Mouse (Mus musculus): ENCODE measurements around the gene Mier1. TPM values are rescaled to one million over a fixed set of nuclear protein-coding genes. Genes with fewer than 3 reads are reported as not detected.

The Mier1 gene
- polyA plus RNA-seq, 1 experiment: 6.4 TPM

DNA sequence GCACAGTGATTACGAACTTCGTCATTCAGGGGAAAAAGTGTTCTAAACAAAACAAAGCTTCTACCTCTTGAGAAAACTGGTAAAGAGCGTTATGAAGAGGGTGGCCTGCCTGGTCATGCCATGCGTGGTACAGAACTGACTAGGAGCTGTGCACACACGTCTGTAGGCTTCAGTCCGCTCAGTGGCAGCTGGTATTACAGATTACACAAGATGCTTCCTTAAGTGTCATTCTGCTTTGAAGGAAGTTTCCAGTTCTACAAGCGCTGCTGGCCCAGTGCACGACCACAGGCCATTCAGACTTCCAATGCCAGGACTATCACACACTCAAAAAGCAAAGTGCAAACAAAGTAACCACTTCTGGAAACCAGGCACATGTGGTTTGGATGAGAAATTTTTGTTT lies 83.2 kb downstream of the Mier1 start:
- Histone ChIP-seq H3K36me3 (ENCODE audit: control insufficient read depth, insufficient read depth) (peaks cover 23% of the 10 kb centered on the region), H3K79me2 (ENCODE audit: control insufficient read depth, insufficient read depth) (no peaks in the 10 kb centered on the region), H3K27me3 (ENCODE audit: control insufficient read depth, insufficient read depth, insufficient read length) (no peaks in the 10 kb centered on the region), H3ac (ENCODE audit: control insufficient read depth, insufficient read length) (no peak overlapping the region), H3K4me2 (ENCODE audit: low read depth) (no peak overlapping the region), H3K4me3 (no peak overlapping the region)
- no peak for TF ChIP-seq MAX (IDR thresholded peaks at IDR 0.05; ENCODE audit: low read depth)
- TF ChIP-seq CEBPB (IDR thresholded peaks at IDR 0.05; ENCODE audit: insufficient read depth, poor library complexity, severe bottlenecking): no peak
- no peak for TF ChIP-seq USF1 (IDR thresholded peaks at IDR 0.05; ENCODE audit: low read depth)
- no peak for TF ChIP-seq TCF12 (IDR thresholded peaks at IDR 0.05; ENCODE audit: insufficient read depth, poor library complexity, severe bottlenecking)
- TF ChIP-seq TCF3 (IDR thresholded peaks at IDR 0.05; ENCODE audit: insufficient read length, low read depth): no peak

DNA sequence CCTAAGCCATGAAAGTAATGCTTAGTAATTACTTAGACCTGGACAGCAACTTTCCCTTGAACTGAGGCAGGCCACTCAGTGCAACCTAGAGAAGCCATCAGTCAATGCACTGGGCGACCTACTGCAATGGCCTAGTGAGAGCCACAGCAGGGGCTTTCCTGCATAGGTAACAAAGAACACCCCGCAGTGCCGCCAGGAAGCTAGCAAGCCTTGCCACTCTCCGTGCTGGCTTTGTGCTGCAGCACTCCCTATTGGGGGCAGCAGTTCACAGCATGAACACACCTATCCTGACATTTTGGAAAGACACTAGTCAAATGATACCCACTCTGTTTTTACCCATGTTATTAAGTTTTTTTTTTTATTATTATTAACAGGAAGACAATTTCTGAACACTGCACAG lies 84.9 kb downstream of the Mier1 start:
- no peaks in the 10 kb centered on the region for H3K79me2 ChIP-seq (ENCODE audit: control insufficient read depth, insufficient read depth)
- TF ChIP-seq MYOG (IDR thresholded peaks at IDR 0.05; ENCODE audit: control insufficient read depth in 1 of 3, insufficient read depth in 1 of 3, insufficient read length in 2 of 3, low read depth in 2 of 3) (no peak), POLR2AphosphoS2 (IDR thresholded peaks at IDR 0.05; ENCODE audit: insufficient read length, low read depth) (no peak), CEBPB (IDR thresholded peaks at IDR 0.05; ENCODE audit: insufficient read depth, poor library complexity, severe bottlenecking) (no peak)
- no peak overlapping the region for H3K4me3 ChIP-seq
- no peak overlapping the region for H3ac ChIP-seq (ENCODE audit: control insufficient read depth, insufficient read length)
- H3K4me2 ChIP-seq (ENCODE audit: low read depth): no peak overlapping the region
- H3K27me3 ChIP-seq (ENCODE audit: control insufficient read depth, insufficient read depth, insufficient read length): no peaks in the 10 kb centered on the region
- peaks cover 11% of the 10 kb centered on the region for H3K36me3 ChIP-seq (ENCODE audit: control insufficient read depth, insufficient read depth)

DNA sequence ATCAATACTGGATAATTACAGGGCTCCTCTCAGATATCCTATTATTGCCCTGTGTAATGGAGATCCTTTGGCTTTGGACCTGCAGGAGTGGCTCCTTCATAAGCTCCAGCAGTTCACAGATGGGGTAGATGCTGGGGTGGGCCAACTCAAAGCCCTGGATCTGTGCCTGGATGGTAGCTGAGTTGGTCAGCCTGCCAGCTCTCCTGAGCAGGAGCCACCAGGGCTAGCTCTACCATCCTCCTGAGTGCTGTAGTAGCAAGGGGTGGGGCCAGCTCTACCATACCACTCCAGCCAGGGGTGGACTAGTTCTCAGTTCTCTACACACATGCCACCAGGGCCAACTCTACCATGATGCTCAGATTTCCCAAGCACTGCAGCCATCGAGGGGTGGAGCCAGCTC lies 85.9 kb downstream of the Mier1 start:
- H3K79me2 ChIP-seq (ENCODE audit: control insufficient read depth, insufficient read depth): no peaks in the 10 kb centered on the region
- H3K27me3 ChIP-seq (ENCODE audit: control insufficient read depth, insufficient read depth, insufficient read length): no peaks in the 10 kb centered on the region
- no peak overlapping the region for H3K4me2 ChIP-seq (ENCODE audit: low read depth)
- TF ChIP-seq POLR2A (IDR thresholded peaks at IDR 0.05; ENCODE audit: insufficient read length, low read depth): no peak
- H3ac ChIP-seq (ENCODE audit: control insufficient read depth, insufficient read length): no peak overlapping the region
- no peak overlapping the region for H3K4me3 ChIP-seq
- H3K36me3 ChIP-seq (ENCODE audit: control insufficient read depth, insufficient read depth): peaks cover 19% of the 10 kb centered on the region

DNA sequence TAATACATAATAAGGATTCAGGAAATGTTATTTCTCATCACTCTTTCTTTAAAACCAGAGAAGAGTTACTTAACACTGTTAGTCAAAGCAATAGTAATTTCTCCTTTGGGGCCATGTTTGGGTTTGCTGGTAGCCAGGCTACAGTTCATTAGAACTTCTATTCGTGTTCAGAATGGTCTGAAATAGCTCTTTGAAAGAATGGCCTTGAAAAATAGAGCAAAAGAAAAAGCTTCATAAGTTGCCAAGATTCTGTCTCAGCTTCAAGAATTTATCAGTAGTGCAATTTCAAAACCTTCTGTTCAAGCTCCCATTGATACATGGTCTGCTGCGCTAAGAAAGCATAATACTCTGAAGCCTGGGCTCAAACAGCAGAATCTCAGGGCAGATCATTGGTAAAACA lies 89.5 kb downstream of the Mier1 start:
- no peak overlapping the region for H3K4me2 ChIP-seq (ENCODE audit: low read depth)
- H3ac ChIP-seq (ENCODE audit: control insufficient read depth, insufficient read length): no peak overlapping the region
- peaks cover 17% of the 10 kb centered on the region for H3K36me3 ChIP-seq (ENCODE audit: control insufficient read depth, insufficient read depth)
- TF ChIP-seq SRF (IDR thresholded peaks at IDR 0.05; ENCODE audit: control insufficient read depth, insufficient read length, low read depth) (no peak), TCF12 (IDR thresholded peaks at IDR 0.05; ENCODE audit: insufficient read depth, poor library complexity, severe bottlenecking) (no peak), USF1 (IDR thresholded peaks at IDR 0.05; ENCODE audit: low read depth) (no peak), REST (IDR thresholded peaks at IDR 0.05; ENCODE audit: insufficient read depth, insufficient read length) (no peak), MAX (IDR thresholded peaks at IDR 0.05; ENCODE audit: low read depth) (no peak), CEBPB (IDR thresholded peaks at IDR 0.05; ENCODE audit: insufficient read depth, poor library complexity, severe bottlenecking) (no peak), MYOD1 (IDR thresholded peaks at IDR 0.05; ENCODE audit: control insufficient read depth in 1 of 3, insufficient read length in 2 of 3, low read depth in 2 of 3) (no peak), POLR2AphosphoS2 (IDR thresholded peaks at IDR 0.05; ENCODE audit: insufficient read length, low read depth) (no peak), MYOG (IDR thresholded peaks at IDR 0.05; ENCODE audit: control insufficient read depth in 1 of 3, insufficient read depth in 1 of 3, insufficient read length in 2 of 3, low read depth in 2 of 3) (no peak)
- no peaks in the 10 kb centered on the region for H3K79me2 ChIP-seq (ENCODE audit: control insufficient read depth, insufficient read depth)
- no peak overlapping the region for H3K4me3 ChIP-seq
- H3K27me3 ChIP-seq (ENCODE audit: control insufficient read depth, insufficient read depth, insufficient read length): no peaks in the 10 kb centered on the region

DNA sequence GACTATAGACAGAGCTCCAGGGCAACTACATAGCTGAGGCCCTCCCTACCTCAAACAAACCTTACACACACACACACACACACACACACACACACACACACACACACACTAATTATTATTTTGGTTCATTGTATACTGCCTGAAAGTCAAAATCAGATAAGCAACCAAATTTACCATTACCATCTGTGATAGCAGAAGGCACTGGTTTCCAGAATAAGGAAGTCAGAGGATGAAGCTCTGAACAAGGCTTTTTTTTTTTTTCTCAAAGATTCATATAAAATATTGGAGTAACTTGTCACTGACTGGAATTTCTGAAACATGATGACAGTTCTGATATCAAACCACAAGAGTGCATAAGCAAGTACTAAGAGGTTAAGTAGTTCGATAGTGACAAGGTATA lies 94.4 kb downstream of the Mier1 start:
- TF ChIP-seq POLR2AphosphoS2 (IDR thresholded peaks at IDR 0.05; ENCODE audit: insufficient read length, low read depth) (no peak), E2F4 (IDR thresholded peaks at IDR 0.05; ENCODE audit: insufficient read depth) (no peak), CEBPB (IDR thresholded peaks at IDR 0.05; ENCODE audit: insufficient read depth, poor library complexity, severe bottlenecking) (no peak), USF1 (IDR thresholded peaks at IDR 0.05; ENCODE audit: low read depth) (no peak), TCF3 (IDR thresholded peaks at IDR 0.05; ENCODE audit: insufficient read length, low read depth) (no peak), SRF (IDR thresholded peaks at IDR 0.05; ENCODE audit: control insufficient read depth, insufficient read length, low read depth) (no peak), POLR2A (IDR thresholded peaks at IDR 0.05; ENCODE audit: insufficient read length, low read depth) (no peak), MAX (IDR thresholded peaks at IDR 0.05; ENCODE audit: low read depth) (no peak), REST (IDR thresholded peaks at IDR 0.05; ENCODE audit: insufficient read depth, insufficient read length) (no peak), TCF12 (IDR thresholded peaks at IDR 0.05; ENCODE audit: insufficient read depth, poor library complexity, severe bottlenecking) (no peak), MYOG (IDR thresholded peaks at IDR 0.05; ENCODE audit: control insufficient read depth in 1 of 3, insufficient read depth in 1 of 3, insufficient read length in 2 of 3, low read depth in 2 of 3) (no peak), MYOD1 (IDR thresholded peaks at IDR 0.05; ENCODE audit: control insufficient read depth in 1 of 3, insufficient read length in 2 of 3, low read depth in 2 of 3) (no peak)
- no peak overlapping the region for H3K4me3 ChIP-seq
- H3K79me2 ChIP-seq (ENCODE audit: control insufficient read depth, insufficient read depth): peaks cover 5% of the 10 kb centered on the region
- no peak overlapping the region for H3ac ChIP-seq (ENCODE audit: control insufficient read depth, insufficient read length)
- H3K27me3 ChIP-seq (ENCODE audit: control insufficient read depth, insufficient read depth, insufficient read length): no peaks in the 10 kb centered on the region
- no peak overlapping the region for H3K4me2 ChIP-seq (ENCODE audit: low read depth)
- H3K36me3 ChIP-seq (ENCODE audit: control insufficient read depth, insufficient read depth): peaks cover 12% of the 10 kb centered on the region

Measured in myocyte (in vitro differentiated cells).